Mouse (Mus musculus) hindbrain, embryonic 15.5 days (tissue): ENCODE data around the gene Uspl1. TPM values are rescaled to one million over a fixed set of nuclear protein-coding genes. Genes with fewer than 3 reads are reported as not detected.
A peak's percentile ranks its signal among the peaks of the same experiment; 100 is the strongest.

Source experiments
- ATAC-seq: fragments of 200-750 bp; cut with Nextera tagmentation; 2 replicates; pipeline ENCODE4 v1.8.0; 2017; ENCODE audit warnings: low read depth, moderate number of reproducible peaks, moderate TSS enrichment; ENCODE audit not compliant: low FRiP score
- H3K27ac ChIP-seq: fragments of 300-500 bp; sonication (generic); replicated peaks from 2 replicates; pipeline ENCODE4 v1.5.1; 2015; ENCODE audit warnings: mild to moderate bottlenecking, inconsistent platforms
- H3K27me3 ChIP-seq: fragments of 300-500 bp; sonication (generic); 2 replicates; pipeline ENCODE4 v1.6.1; 2015; ENCODE audit warnings: control low read depth, inconsistent platforms
- H3K36me3 ChIP-seq: fragments of 300-500 bp; sonication (generic); 2 replicates; pipeline ENCODE4 v1.6.1; 2015; ENCODE audit warnings: control low read depth, inconsistent platforms
- H3K4me1 ChIP-seq: fragments of 300-500 bp; sonication (generic); replicated peaks from 2 replicates; pipeline ENCODE4 v1.6.1; 2015; ENCODE audit warnings: control low read depth, inconsistent platforms
- H3K4me2 ChIP-seq: fragments of 300-500 bp; sonication (generic); 2 replicates; pipeline ENCODE4 v1.6.1; 2015; ENCODE audit warnings: moderate library complexity, mild to moderate bottlenecking, inconsistent platforms
- H3K4me3 ChIP-seq: fragments of 300-500 bp; sonication (generic); 2 replicates; pipeline ENCODE4 v1.5.1; 2015; ENCODE audit warnings: mild to moderate bottlenecking, inconsistent platforms
- H3K9ac ChIP-seq: fragments of 300-500 bp; sonication (generic); 2 replicates; pipeline ENCODE4 v1.6.1; 2015; ENCODE audit warnings: inconsistent platforms
- H3K9me3 ChIP-seq: fragments of 300-500 bp; sonication (generic); 2 replicates; pipeline ENCODE4 v1.6.1; 2016; ENCODE audit warnings: control low read depth, inconsistent platforms
- WGBS: fragments of 180-500 bp; shearing (Covaris S2); methylation state at CpG from one replicate; pipeline ENCODE4 v1.1.7; 2015; 5-methylcytosine and 5-hydroxymethylcytosine counted together
- polyA plus RNA-seq: library from polyadenylated mRNA; unstranded; fragments of >200 nt; fragmentation: Nextera tagmentation; extraction: Ambion mirVana; gene quantifications from 2 replicates; pipeline ENCODE4 v1.2.1, GENCODE M21; 2015

Uspl1 gene
- polyA plus RNA-seq, 1 experiment from 2014 or later = 50.9 TPM

DNA sequence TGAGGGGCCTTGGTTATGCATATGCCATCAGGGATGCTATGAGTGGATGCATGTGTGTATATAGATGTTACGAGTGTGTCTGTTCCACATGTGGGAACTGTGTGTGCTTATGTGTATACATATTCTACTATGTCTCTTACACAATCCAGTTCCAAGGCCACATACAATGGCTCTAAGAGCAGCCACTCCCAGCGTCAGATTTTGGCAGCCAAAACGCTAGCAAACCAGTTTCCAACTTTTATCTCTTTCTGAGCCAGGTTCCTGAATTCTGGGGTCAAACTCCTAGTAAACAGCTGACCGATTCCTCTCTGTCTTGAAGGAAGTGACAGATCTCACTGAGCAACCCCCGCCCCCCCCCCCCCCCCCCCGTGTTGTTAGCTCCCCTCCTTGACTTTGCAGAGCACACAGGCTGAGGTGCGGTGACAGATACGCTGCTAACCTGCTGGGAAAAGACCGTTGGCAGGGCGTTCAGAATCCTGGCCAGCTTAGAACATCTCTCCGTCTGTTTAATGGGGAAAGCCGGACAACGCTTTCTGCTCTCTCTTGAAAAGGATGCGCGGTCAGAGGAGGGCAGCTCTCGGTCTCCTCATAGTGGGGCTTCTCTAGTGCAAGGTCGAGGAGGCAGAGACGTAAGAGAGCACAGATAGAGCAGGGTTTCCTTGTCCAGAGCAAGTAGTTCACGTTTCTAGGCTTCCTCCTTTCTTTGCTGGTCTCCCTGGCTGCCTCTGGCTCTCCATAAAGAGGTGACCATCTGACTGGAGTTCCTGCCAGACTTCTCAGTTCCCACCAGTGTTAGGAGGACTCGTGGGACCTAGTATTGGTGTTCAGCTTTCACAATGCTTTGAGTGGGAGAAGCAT, 63.1 kb downstream of the Uspl1 start:
- no peak overlapping the region for H3K9ac ChIP-seq
- no peaks in the 10 kb centered on the region for H3K9me3 ChIP-seq
- H3K36me3 ChIP-seq = no peaks in the 10 kb centered on the region
- no peak overlapping the region for H3K4me3 ChIP-seq
- 0 out of 2 replicates have a peak overlapping the region, but pooled peaks have one; percentile 13 for H3K4me2 ChIP-seq
- ATAC-seq = no peak
- H3K27me3 ChIP-seq = no peaks in the 10 kb centered on the region
- H3K4me1 ChIP-seq = peaks cover 10% of the 10 kb centered on the region
- 41% methylated on average over 20 of the region's 20 CpGs for WGBS
- no peak overlapping the region for H3K27ac ChIP-seq

DNA sequence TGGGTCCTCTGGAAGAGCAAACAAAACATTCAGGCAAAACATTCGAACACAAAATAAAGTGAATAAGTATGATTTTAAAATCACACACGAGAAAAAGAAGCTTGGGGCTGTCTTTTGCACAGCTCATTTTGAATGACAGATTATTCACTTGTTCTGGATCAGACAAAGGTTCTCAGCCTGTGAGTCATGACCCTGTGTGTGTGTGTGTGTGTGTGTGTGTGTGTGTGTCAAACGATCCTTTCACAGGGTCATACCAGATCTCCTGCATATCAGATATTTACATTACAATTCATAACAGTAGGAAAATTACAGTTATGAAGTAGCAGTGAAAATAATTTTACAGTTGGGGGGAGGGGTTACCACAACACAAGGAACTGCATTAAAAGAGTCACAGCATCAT, 68.2 kb downstream of the Uspl1 start:
- Histone ChIP-seq H3K9ac (no peak overlapping the region), H3K4me3 (no peak overlapping the region), H3K27ac (no peak overlapping the region), H3K9me3 (no peaks in the 10 kb centered on the region), H3K4me2 (no peak overlapping the region), H3K36me3 (no peaks in the 10 kb centered on the region), H3K4me1 (no peaks in the 10 kb centered on the region; the same call in 1 of the 2 replicates), H3K27me3 (no peaks in the 10 kb centered on the region)
- ATAC-seq = no peak
- 83% methylated on average over 3 of the region's 3 CpGs for WGBS

DNA sequence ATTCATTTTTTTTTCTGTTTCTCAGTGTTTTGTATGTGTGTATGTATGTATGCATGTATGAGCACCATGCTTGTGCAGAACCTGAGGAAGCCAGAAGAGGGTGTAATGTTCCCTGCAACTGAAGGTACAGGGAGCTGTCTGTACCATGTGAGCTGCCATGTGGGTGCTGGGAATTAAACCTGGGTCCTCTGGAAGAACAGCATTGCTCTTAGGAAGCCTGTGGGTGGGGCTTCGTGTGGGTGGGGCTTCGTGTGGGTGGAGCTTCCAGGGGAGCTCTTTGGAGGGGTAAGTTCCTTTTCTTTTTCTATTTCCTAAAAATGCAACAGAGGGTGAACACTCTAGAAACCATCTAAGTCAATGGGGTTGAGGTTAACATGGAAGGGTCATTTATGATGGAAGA, 69.3 kb downstream of the Uspl1 start:
- no peak for ATAC-seq
- Histone ChIP-seq H3K27me3 (no peaks in the 10 kb centered on the region), H3K9me3 (no peaks in the 10 kb centered on the region), H3K27ac (no peak overlapping the region), H3K9ac (no peak overlapping the region), H3K4me1 (peaks cover 9% of the 10 kb centered on the region), H3K36me3 (no peaks in the 10 kb centered on the region), H3K4me2 (no peak overlapping the region), H3K4me3 (no peak overlapping the region)
- 72% methylated on average over 2 of the region's 2 CpGs for WGBS

DNA sequence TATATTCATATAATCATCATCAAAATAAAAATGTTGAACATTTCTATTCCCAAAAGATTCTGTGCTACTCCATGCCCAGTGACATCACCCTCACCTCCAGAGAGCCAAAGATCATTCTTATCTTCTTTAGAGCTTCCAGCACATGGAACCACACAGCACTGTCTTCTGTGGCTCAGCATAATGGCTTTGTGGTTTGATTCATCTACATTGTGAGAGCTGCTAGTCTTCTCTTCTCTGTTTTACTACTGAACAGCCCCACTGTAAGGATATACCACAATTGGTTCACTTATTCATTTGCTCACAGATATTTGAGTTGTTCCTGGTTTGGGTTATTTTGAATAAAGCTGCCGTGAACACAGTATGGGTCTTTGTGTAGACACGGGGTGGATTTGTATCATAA, 71.4 kb downstream of the Uspl1 start:
- Histone ChIP-seq H3K27me3 (no peaks in the 10 kb centered on the region), H3K4me1 (peaks cover 20% of the 10 kb centered on the region), H3K4me3 (no peak overlapping the region), H3K27ac (no peak overlapping the region), H3K9ac (no peak overlapping the region), H3K4me2 (no peak overlapping the region), H3K9me3 (no peaks in the 10 kb centered on the region), H3K36me3 (no peaks in the 10 kb centered on the region)
- ATAC-seq = no peak
- 89% methylated on average over 2 of the region's 2 CpGs for WGBS

DNA sequence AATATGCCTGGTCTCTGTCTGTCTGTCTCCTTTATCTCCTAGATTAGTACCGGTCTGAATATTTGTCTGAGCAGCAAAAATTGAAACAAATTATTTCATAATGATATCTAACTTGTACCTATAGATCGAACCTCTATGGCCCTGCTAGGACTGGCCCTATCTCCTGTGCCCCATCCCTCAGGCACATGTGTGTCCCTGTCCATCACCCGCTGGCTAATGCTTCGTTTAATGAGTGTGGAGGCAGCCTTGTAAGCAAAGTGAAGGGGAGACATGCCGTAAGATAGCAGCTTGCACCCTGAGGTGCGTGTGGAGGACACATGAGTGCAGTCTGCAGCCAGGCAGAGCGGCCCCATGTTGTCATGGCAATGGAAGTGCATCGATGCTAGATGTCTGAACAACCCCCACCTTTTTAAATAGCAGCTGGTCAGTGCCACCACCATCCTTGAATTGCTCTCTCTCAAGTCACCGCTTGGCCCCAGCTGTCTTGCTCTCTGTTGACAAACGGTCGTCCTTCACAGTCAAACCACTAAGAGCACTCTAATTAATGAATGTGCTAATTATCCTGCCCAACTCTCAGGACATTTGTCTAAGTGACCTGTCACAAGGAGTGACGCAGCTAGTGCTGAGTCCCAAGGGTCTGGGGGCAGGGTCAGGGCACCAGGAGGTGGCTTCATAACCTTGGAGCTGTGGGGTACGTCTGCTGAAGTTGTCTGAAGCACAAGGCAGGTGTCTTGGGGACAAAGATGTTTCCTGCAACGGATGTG, 73.5 kb downstream of the Uspl1 start:
- no peaks in the 10 kb centered on the region for H3K9me3 ChIP-seq
- peaks cover 20% of the 10 kb centered on the region for H3K4me1 ChIP-seq
- H3K36me3 ChIP-seq = no peaks in the 10 kb centered on the region
- peak; percentile 64; the same call in 1 of the 2 replicates for ATAC-seq
- no peak overlapping the region for H3K4me2 ChIP-seq
- no peak overlapping the region for H3K4me3 ChIP-seq
- peak overlapping the region; percentile 20; the same call in 1 of the 2 replicates for H3K27ac ChIP-seq
- no peaks in the 10 kb centered on the region for H3K27me3 ChIP-seq
- WGBS = 27% methylated on average over 14 of the region's 14 CpGs
- H3K9ac ChIP-seq = no peak overlapping the region

DNA sequence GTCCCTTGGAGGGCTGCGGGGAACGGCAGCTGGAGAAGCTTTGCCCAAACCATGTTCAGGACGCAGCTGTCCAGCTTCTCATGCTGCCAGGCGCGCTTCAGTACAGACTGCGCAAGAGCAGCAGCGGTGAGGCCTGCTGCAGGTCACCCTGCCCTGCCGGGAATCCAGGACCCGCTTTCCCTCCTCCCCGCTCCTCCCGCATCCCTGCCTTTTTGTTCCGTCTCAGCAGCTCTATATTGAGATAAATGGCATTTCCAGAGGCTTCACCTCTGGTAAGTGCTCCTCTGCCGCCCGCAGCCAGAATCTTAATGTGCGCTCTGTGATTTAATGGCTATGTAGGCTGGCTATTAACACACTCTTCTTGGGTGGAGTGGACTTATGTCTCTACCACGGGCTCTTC, 74.9 kb downstream of the Uspl1 start:
- peak overlapping the region; percentile 33 for H3K4me2 ChIP-seq
- no peak overlapping the region for H3K9ac ChIP-seq
- no peaks in the 10 kb centered on the region for H3K27me3 ChIP-seq
- H3K27ac ChIP-seq = peak overlapping the region; percentile 71
- peaks cover 20% of the 10 kb centered on the region for H3K4me1 ChIP-seq
- no peaks in the 10 kb centered on the region for H3K36me3 ChIP-seq
- ATAC-seq = peak; percentile 83
- no peak overlapping the region for H3K4me3 ChIP-seq
- H3K9me3 ChIP-seq = no peaks in the 10 kb centered on the region
- 23% methylated on average over 16 of the region's 16 CpGs for WGBS

DNA sequence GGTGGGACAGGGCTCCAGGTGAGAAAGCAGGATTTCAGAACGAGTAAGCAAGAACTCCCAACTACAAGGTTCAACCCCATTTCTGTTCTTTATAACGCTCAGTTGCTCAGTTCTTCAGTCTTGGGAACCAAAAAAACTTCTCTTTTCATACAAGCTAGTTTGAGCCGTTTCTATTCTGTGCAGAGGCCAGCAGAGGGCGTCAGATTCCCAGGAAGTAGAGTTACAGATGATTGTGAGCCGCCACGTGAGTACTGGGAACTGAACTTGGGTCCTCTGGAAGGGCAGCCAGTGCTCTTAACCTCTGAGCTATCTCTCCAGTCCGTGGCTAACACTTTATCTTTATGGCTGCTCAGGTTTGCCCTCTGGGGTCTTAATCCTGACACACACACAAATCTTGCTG, 77.3 kb downstream of the Uspl1 start:
- no peaks in the 10 kb centered on the region for H3K27me3 ChIP-seq
- H3K4me3 ChIP-seq = no peak overlapping the region
- no peak overlapping the region for H3K9ac ChIP-seq
- no peaks in the 10 kb centered on the region for H3K9me3 ChIP-seq
- H3K4me2 ChIP-seq = no peak overlapping the region
- no peaks in the 10 kb centered on the region for H3K36me3 ChIP-seq
- WGBS = 72% methylated on average over 7 of the region's 7 CpGs
- no peak overlapping the region for H3K27ac ChIP-seq
- H3K4me1 ChIP-seq = peaks cover 20% of the 10 kb centered on the region
- ATAC-seq = no peak

DNA sequence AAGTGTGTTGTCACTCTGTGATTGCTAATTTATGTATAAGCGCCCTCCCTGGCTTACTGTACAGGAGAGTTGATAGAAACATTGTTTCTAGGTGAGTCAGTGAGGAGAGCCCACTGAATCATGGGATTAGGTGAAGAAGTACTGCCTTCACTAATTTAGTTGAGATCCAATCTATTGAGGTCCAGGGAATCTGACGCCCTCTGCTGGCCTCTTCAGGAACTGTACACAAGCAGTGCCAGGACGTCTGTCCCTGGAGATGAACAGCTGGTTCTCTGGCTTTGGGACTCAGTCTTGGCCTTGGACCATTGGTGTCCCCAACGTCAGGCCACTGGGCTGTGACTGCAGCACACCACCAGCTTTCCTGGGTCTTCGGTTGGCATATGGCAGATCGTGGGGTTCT, 77.7 kb downstream of the Uspl1 start:
- Histone ChIP-seq H3K4me3 (no peak overlapping the region), H3K4me2 (no peak overlapping the region), H3K36me3 (no peaks in the 10 kb centered on the region), H3K27ac (no peak overlapping the region), H3K9ac (no peak overlapping the region), H3K4me1 (peaks cover 20% of the 10 kb centered on the region), H3K27me3 (no peaks in the 10 kb centered on the region), H3K9me3 (no peaks in the 10 kb centered on the region)
- no peak for ATAC-seq
- WGBS = 63% methylated on average over 6 of the region's 6 CpGs

DNA sequence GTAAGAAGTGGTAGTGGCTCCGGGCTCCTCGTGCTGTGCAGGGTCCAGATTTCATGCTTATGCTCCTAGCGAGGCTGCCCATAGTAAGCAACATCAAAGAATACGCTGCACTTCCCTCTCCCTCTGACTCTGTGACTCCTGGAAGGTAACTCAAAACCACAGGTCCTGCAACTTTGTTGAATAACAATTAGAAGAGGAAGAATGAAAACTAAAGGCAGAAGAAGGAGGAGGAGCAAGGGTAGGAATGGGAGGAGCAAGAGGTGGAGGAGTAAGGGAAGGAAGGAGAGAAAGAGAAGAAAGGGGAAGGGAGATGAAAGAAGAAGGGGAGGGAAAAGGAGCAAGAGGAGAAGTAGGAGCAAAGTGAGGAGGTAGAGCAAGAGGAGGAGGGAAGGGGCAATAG, 80.3 kb downstream of the Uspl1 start, which contains the start of gene Alox5ap:
Gene Alox5ap, plus strand, starts transcription at position 363 of the 400 bp plus-strand sequence.
- Histone ChIP-seq H3K36me3 (no peaks in the 10 kb centered on the region), H3K4me1 (peaks cover 2% of the 10 kb centered on the region), H3K4me3 (no peak within 1 kb of the TSS), H3K4me2 (no peak within 1 kb of the TSS), H3K9ac (no peak within 1 kb of the TSS), H3K27me3 (no peaks in the 10 kb centered on the region), H3K27ac (no peak within 1 kb of the TSS), H3K9me3 (no peaks in the 10 kb centered on the region)
- no peak for ATAC-seq
- 55% methylated on average over 4 of the region's 4 CpGs for WGBS

DNA sequence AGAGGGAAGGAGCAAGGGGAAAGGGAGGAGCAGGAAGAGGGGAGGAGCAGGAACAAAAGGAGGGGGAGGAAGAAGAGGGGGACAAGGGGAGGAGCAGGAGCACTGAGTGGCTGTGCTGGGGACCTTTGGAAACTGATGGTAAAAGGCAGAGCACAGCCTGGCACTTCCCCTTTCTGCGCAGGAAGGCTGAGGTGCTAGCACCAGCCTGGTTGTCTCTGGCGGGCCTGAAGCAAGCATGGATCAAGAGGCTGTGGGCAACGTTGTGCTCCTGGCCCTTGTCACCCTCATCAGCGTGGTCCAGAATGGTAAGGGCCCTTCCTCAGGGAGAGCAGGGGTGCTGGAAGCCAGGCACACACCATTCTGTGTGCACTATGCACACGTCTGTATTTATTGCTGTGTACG, 80.7 kb downstream of the Uspl1 start:
- H3K9me3 ChIP-seq = no peaks in the 10 kb centered on the region
- H3K4me3 ChIP-seq = no peak overlapping the region
- no peaks in the 10 kb centered on the region for H3K36me3 ChIP-seq
- no peak overlapping the region for H3K4me2 ChIP-seq
- 47% methylated on average over 5 of the region's 6 CpGs for WGBS
- no peak for ATAC-seq
- no peaks in the 10 kb centered on the region for H3K4me1 ChIP-seq
- H3K27ac ChIP-seq = no peak overlapping the region
- no peak overlapping the region for H3K9ac ChIP-seq
- no peaks in the 10 kb centered on the region for H3K27me3 ChIP-seq
